Mouse (Mus musculus): ENCODE measurements at regions not wholly inside any gene's neighbourhood (a gene's known extent, or its start where the extent isn't known, plus 50 kb on each side); places are given as distances from the start of the nearest gene placed in this dataset.

DNA sequence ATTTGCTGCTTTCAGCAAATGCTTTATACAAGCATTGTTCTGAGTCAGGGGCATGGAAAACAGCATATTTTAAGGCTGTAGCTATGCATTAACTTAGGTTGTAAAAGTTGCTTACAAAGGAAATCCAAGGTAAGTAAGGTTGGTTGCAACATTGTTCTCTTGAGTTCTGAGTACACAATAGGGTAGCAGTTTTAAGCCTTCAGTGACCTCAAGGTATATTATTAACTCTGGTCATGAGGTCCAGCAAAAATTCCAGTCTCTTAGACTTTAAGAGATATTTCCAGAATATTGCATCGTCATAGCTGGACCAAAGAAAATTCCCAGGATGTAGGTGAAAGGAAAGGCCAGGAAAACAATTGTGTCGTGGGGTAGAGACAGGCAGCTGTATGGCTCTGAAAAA, 110.8 kb upstream of the Acsl4 start:
- no peaks in the 10 kb centered on the region for H3K36me3 ChIP-seq (replicated peaks; ENCODE audit: low read length)
- peaks cover 15% of the 10 kb centered on the region for H3K27me3 ChIP-seq (replicated peaks)
- H3K4me3 ChIP-seq (replicated peaks), result no peak overlapping the region
- H3K4me1 ChIP-seq, result peaks cover 15% of the 10 kb centered on the region
- no peaks in the 10 kb centered on the region for H3K9me3 ChIP-seq
- no peak for TF ChIP-seq FLI1 (IDR thresholded peaks at IDR 0.05; ENCODE audit: low read length)
- TF ChIP-seq GATA1 (IDR thresholded peaks at IDR 0.05; ENCODE audit: borderline replicate concordance, low read length), result no peak

DNA sequence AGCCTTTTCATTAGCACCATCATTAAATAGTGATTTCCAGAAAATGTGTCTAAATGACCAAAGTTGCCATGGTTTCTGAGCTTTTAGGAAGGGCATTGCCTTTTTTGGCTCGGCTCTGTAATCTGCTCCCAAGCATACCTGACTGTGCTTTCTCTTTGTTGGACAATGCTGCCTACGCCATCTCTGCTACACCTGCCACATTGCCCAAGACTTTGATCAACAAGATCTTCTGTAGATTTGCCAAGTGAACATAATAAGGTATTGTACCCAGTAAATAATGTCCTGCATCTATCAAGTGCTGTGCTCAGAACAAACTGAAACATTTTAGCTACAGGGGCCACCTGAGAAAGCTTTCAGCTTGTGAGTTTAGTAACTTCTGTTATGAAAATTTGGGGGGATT, 114.6 kb upstream of the Acsl4 start:
- no peak overlapping the region for H3K4me3 ChIP-seq (replicated peaks)
- TF ChIP-seq GATA1 (IDR thresholded peaks at IDR 0.05; ENCODE audit: borderline replicate concordance, low read length), result no peak
- TF ChIP-seq FLI1 (IDR thresholded peaks at IDR 0.05; ENCODE audit: low read length), result no peak
- H3K4me1 ChIP-seq, result peaks cover 12% of the 10 kb centered on the region; the same call in 1 of the 2 replicates
- H3K9me3 ChIP-seq, result no peaks in the 10 kb centered on the region
- no peaks in the 10 kb centered on the region for H3K36me3 ChIP-seq (replicated peaks; ENCODE audit: low read length)
- H3K27me3 ChIP-seq (replicated peaks), result peaks cover 8% of the 10 kb centered on the region

DNA sequence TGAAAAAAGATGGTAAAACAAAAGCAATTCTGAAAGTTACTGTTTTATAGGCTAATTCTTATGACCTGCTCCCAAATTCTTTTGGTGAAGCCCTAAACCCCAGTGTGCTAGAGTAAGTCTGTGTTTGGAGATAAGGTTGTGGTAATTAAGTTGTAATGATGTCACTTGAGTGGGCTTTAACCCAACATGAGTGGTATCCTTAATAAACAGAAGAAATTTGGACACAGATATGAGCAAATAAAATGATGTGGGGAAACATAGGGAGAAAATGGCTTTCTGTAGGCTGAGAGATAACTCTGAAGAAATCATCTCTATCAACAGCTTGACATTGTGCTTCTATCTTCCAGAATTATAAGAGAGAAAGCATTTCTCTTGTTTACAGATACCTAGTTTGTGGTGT, 117.1 kb upstream of the Acsl4 start:
- H3K4me1 ChIP-seq, result peaks cover 12% of the 10 kb centered on the region; the same call in 1 of the 2 replicates
- peaks cover 11% of the 10 kb centered on the region for H3K27me3 ChIP-seq (replicated peaks)
- TF ChIP-seq FLI1 (IDR thresholded peaks at IDR 0.05; ENCODE audit: low read length) (no peak), GATA1 (IDR thresholded peaks at IDR 0.05; ENCODE audit: borderline replicate concordance, low read length) (no peak)
- no peaks in the 10 kb centered on the region for H3K9me3 ChIP-seq
- no peak overlapping the region for H3K4me3 ChIP-seq (replicated peaks)
- H3K36me3 ChIP-seq (replicated peaks; ENCODE audit: low read length), result no peaks in the 10 kb centered on the region

DNA sequence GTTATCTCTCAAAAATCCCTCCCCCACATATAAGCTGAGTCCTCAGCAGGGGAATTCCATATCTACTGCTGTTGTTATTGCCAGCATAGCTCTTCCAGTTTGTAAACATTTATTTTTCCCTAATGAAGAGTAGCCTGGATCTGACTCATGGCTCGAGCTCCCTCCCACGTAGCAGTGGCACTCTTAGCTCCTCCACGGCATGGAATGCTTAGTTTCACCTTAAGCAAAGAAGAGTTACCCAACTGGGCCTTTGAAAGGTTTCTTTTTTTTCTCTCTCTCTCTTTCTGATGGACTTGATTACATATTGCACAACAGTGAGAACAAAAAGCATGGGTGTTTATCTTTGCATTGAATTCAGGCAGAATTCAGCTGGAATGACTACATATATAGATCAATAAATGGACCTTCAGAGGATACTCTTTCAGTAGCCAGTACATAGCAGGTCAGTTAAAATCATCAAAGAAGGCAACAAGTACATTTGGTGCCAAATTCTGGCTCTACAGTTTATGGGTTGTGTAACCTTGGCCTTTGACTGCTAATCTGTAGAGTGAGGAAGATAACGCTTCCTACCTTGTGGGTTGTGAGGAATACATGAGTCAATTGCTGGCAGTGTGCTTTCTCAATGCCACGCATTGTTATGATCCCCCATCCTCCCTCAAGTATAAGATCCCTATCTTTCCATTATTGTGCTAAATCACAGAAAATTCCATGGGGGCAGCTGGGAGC, 126.2 kb upstream of the Acsl4 start:
- Histone ChIP-seq H3K9me3 (no peaks in the 10 kb centered on the region), H3K36me3 (replicated peaks; ENCODE audit: low read length) (no peaks in the 10 kb centered on the region), H3K4me1 (no peaks in the 10 kb centered on the region; the same call in 1 of the 2 replicates), H3K4me3 (replicated peaks) (no peak overlapping the region), H3K27me3 (replicated peaks) (peaks cover 7% of the 10 kb centered on the region)
- TF ChIP-seq FLI1 (IDR thresholded peaks at IDR 0.05; ENCODE audit: low read length), result no peak
- no peak for TF ChIP-seq GATA1 (IDR thresholded peaks at IDR 0.05; ENCODE audit: borderline replicate concordance, low read length)

DNA sequence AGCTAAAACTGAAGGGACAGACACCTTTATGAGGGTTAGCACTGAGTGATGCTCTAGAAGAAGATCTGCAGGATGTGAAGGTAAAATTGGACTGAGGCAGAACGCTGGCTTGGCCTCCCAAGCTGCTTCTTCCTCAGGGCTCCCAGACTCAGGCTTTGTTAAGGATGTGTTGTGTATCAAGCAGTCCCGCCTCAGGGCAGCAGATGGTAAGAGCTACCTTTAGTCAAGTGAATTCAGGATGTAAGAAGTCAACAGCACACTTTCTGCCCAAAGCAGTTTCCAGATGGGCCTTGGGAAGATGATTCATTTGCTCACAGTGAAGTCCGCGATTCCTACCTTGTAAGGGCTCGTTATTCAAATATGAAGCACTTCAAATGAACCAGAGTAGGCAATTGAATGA, 126.9 kb upstream of the Acsl4 start:
- no peaks in the 10 kb centered on the region for H3K9me3 ChIP-seq
- no peaks in the 10 kb centered on the region; the same call in 1 of the 2 replicates for H3K4me1 ChIP-seq
- TF ChIP-seq FLI1 (IDR thresholded peaks at IDR 0.05; ENCODE audit: low read length) (no peak), GATA1 (IDR thresholded peaks at IDR 0.05; ENCODE audit: borderline replicate concordance, low read length) (no peak)
- no peaks in the 10 kb centered on the region for H3K36me3 ChIP-seq (replicated peaks; ENCODE audit: low read length)
- H3K4me3 ChIP-seq (replicated peaks), result no peak overlapping the region
- H3K27me3 ChIP-seq (replicated peaks), result peaks cover 7% of the 10 kb centered on the region

DNA sequence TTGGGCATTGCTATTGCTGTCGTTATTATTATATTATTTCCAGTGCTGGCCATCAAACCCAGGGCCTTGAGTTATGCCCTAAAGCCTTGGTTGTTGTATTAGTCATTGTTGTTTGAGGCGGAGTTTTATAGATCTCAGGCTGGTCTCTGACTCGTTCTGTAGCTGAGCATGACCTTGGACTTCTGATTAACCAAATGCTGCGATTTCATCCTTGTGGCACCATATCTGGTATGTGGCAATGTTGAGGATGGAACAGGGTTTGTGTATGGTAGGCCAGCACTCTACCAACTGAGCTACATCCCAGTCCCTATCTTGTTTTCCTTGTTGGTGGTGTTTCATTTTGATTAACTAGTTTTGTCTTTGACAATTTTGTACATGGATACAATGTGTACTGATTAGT, 130.7 kb upstream of the Acsl4 start:
- H3K27me3 ChIP-seq (replicated peaks), result peaks cover 5% of the 10 kb centered on the region
- no peak overlapping the region for H3K4me3 ChIP-seq (replicated peaks)
- no peaks in the 10 kb centered on the region; the same call in 1 of the 2 replicates for H3K4me1 ChIP-seq
- no peaks in the 10 kb centered on the region for H3K36me3 ChIP-seq (replicated peaks; ENCODE audit: low read length)
- TF ChIP-seq FLI1 (IDR thresholded peaks at IDR 0.05; ENCODE audit: low read length), result no peak
- TF ChIP-seq GATA1 (IDR thresholded peaks at IDR 0.05; ENCODE audit: borderline replicate concordance, low read length), result no peak
- H3K9me3 ChIP-seq, result no peaks in the 10 kb centered on the region

DNA sequence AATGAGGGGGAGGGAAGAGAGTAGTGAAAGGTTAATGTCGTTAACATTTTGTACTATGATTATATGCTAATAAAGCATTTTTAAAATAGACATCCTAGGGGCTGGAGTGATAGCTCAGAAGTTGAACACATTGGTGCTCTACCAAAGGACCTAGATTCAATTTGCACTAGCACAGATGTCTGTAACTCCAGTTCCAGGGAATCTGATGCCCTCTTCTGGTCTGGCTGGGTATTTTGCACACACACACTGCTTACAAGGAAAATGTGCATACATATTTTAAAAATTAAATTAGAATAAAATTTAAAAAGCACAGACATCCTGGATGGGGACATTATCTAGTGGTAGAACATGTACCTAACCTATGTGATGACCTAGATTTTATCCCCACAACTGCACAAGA, 136.6 kb upstream of the Acsl4 start:
- no peaks in the 10 kb centered on the region for H3K27me3 ChIP-seq (replicated peaks)
- H3K36me3 ChIP-seq (replicated peaks; ENCODE audit: low read length), result no peaks in the 10 kb centered on the region
- TF ChIP-seq GATA1 (IDR thresholded peaks at IDR 0.05; ENCODE audit: borderline replicate concordance, low read length) (no peak), FLI1 (IDR thresholded peaks at IDR 0.05; ENCODE audit: low read length) (no peak)
- H3K4me1 ChIP-seq, result no peaks in the 10 kb centered on the region; the same call in 1 of the 2 replicates
- no peak overlapping the region for H3K4me3 ChIP-seq (replicated peaks)
- no peaks in the 10 kb centered on the region for H3K9me3 ChIP-seq

DNA sequence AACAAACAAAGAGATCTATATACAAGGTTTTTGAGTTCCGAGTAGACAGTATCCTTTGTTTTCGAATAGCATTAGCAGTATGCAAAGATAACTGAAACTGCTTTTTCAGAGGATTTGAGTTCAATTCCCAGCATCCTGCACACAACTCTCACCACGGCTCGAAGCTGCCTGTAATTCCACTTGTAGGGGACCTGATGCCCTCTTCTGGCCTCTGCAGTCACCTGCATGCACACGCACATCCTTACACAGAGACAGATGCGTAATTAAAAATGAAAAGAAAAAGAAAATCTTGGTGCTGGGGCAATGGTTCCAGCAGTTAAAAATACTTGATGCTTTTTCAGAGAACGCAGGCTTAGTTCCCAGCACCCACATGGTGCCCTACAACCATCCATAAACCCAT, 139.6 kb upstream of the Acsl4 start:
- TF ChIP-seq GATA1 (IDR thresholded peaks at IDR 0.05; ENCODE audit: borderline replicate concordance, low read length) (no peak), FLI1 (IDR thresholded peaks at IDR 0.05; ENCODE audit: low read length) (no peak)

DNA sequence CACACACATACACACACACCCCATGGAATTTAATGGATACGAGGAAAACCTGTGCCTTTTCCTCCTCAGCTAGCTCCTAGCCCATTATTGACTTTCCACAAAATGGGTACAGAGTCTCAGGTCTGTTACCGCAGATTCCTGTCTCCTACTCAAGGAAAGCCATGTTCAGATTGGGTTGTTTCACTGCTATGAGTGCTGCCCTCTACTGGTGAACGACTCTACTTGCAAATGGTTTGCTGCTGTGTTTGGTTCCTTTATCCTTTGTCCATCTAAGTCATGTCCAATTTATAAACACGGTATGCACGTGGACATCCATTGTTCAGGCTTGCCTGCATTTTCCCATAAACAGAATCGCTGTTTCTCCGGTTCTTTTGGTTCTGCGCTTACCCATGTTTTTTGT, 144.4 kb upstream of the Acsl4 start:
- Histone ChIP-seq H3K4me3 (replicated peaks) (no peak overlapping the region), H3K27me3 (replicated peaks) (no peaks in the 10 kb centered on the region), H3K36me3 (replicated peaks; ENCODE audit: low read length) (no peaks in the 10 kb centered on the region), H3K4me1 (peaks cover 31% of the 10 kb centered on the region), H3K9me3 (no peaks in the 10 kb centered on the region)
- no peak for TF ChIP-seq GATA1 (IDR thresholded peaks at IDR 0.05; ENCODE audit: borderline replicate concordance, low read length)
- no peak for TF ChIP-seq FLI1 (IDR thresholded peaks at IDR 0.05; ENCODE audit: low read length)

More for the DNA sequence above, 139.6 kb upstream of the Acsl4 start:
- Histone ChIP-seq H3K4me1 (peaks cover 4% of the 10 kb centered on the region), H3K9me3 (no peaks in the 10 kb centered on the region), H3K4me3 (replicated peaks) (no peak overlapping the region), H3K36me3 (replicated peaks; ENCODE audit: low read length) (no peaks in the 10 kb centered on the region), H3K27me3 (replicated peaks) (no peaks in the 10 kb centered on the region)

DNA sequence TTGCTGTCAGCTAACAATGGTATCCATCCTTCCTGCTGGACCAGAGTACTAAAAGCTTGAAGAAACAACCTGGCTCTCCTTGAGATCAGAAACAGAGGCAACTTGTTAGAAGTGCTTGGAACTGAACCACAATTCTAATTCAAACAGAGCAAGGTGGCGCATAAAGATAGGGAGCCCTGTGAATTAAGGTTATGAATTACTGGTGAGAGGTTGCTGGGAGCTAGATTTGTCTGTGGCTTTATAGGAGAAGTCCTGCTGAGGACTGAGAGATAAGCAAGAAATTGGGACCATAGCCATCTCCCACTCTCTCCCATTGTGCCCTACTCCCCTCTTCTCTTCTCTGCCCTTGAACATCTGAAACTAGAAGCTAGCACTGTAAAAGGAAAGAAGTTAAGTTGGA, 145.2 kb upstream of the Acsl4 start:
- TF ChIP-seq GATA1 (IDR thresholded peaks at IDR 0.05; ENCODE audit: borderline replicate concordance, low read length) (no peak), FLI1 (IDR thresholded peaks at IDR 0.05; ENCODE audit: low read length) (no peak)
- Histone ChIP-seq H3K36me3 (replicated peaks; ENCODE audit: low read length) (no peaks in the 10 kb centered on the region), H3K4me3 (replicated peaks) (no peak overlapping the region), H3K4me1 (peaks cover 31% of the 10 kb centered on the region), H3K27me3 (replicated peaks) (no peaks in the 10 kb centered on the region), H3K9me3 (no peaks in the 10 kb centered on the region)

All from megakaryocyte, embryonic 14.5 days (primary cell).